Comparison of ENCODE assay signal across 1 mouse cellular context in genomic region chr13:37783676-37784075, GRCm38 (mm10).
TF ChIP-seq lines count a peak whose summit lies in the region.

No protein-coding gene starts in this region.

TF ChIP-seq in CH12.LX, 34 proteins besides CTCF, POLR2A, EP300 and RAD21 (continued from another document):
- TF ChIP-seq MYC (IDR thresholded peaks at IDR 0.05; ENCODE audit: low read depth, low read length) (no peak), MAFK (IDR thresholded peaks at IDR 0.05; ENCODE audit: insufficient replicate concordance, low read length) (peak; percentile 78), SIN3A (IDR thresholded peaks at IDR 0.05; ENCODE audit: low read length) (no peak), BHLHE40 (IDR thresholded peaks at IDR 0.05; ENCODE audit: low read depth, low read length) (peak; percentile 72), POLR2AphosphoS2 (IDR thresholded peaks at IDR 0.05; ENCODE audit: low read depth, low read length) (no peak), JUND (conservative IDR thresholded peaks at IDR 0.05; ENCODE audit: low read depth, low read length) (peak; percentile 49; the same call in 1 of the 2 replicates), SMC3 (IDR thresholded peaks at IDR 0.05; ENCODE audit: low read depth, low read length) (no peak), CHD1 (IDR thresholded peaks at IDR 0.05; ENCODE audit: low read depth, low read length) (no peak), NELFE (IDR thresholded peaks at IDR 0.05; ENCODE audit: low read depth, low read length) (no peak), ZNF384 (IDR thresholded peaks at IDR 0.05; ENCODE audit: low read depth, low read length) (no peak), ZC3H11A (IDR thresholded peaks at IDR 0.05; ENCODE audit: low read depth, low read length) (no peak), TBP (conservative IDR thresholded peaks at IDR 0.05; ENCODE audit: low read depth, low read length) (no peak), JUN (IDR thresholded peaks at IDR 0.05; ENCODE audit: insufficient read depth, low read depth, low read length) (peak; percentile 38; the same call in 1 of the 2 replicates), ETS1 (conservative IDR thresholded peaks at IDR 0.05; ENCODE audit: low read depth, low read length) (peak; percentile 57; the same call in 1 of the 2 replicates), ELF1 (IDR thresholded peaks at IDR 0.05; ENCODE audit: low read depth, low read length) (no peak), USF1 (IDR thresholded peaks at IDR 0.05; ENCODE audit: low read depth, low read length) (no peak)
